Mouse (Mus musculus) layer of hippocampus, adult 2 months (tissue): ENCODE measurements around the gene Scgb1c1. TPM values are rescaled to one million over a fixed set of nuclear protein-coding genes. Genes with fewer than 3 reads are reported as not detected.
"Not testable (repeated sequence)": the region's sequence is repeated elsewhere in the genome, so short reads cannot be mapped to it uniquely, and the experiment has no call there.

Source experiments
- DNase-seq, 2 experiments: peaks; one replicate each; pipeline ENCODE4 v3.0.0; 2022; ENCODE audit warnings: low spot score in 2 of 2
- H3K27ac ChIP-seq: fragments of 200-600 bp; 2 replicates; pipeline ENCODE4 v1.8.1; 2022
- H3K4me3 ChIP-seq: fragments of 200-600 bp; 2 replicates; pipeline ENCODE4 v1.8.1; 2022; ENCODE audit warnings: mild to moderate bottlenecking
- CTCF ChIP-seq: fragments of 200-600 bp; conservative IDR thresholded peaks from 2 replicates; pipeline ENCODE4 v1.8.1; 2022; ENCODE audit warnings: antibody characterized with exemption, mild to moderate bottlenecking, moderate library complexity
- total RNA-seq, 2 experiments: library from RNA; stranded (reverse); gene quantifications; 2 replicates each; pipeline ENCODE4 v1.2.3; 2021

The Scgb1c1 gene
- total RNA-seq, 2 experiments from 2014 or later, result not detected

DNA sequence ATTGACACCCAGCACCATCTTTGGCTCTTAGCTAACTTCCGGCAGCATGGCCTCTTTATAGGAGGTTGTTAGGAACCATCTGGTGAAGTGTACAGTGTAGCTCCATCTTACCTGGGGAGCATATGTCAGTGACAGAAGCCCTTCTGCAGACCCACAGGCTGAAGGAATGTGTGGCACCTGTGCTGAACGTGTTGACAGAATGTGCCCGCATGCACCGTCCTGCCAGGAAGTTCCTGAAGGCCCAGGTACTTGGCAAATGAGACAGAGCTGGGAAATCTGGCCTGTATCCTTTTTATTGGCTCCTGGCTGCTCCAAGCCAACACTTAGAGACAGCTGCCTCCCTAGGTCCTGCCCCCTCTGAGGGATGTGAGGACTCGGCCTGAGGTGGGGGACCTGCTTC is 15.4 kb downstream of the Scgb1c1 start:
- Histone ChIP-seq H3K27ac (no peak overlapping the region), H3K4me3 (no peak overlapping the region)
- TF ChIP-seq CTCF, result no peak
- no peak for DNase-seq

- no peak for TF ChIP-seq CTCF
- no peak overlapping the region for H3K27ac ChIP-seq
- H3K4me3 ChIP-seq, result no peak overlapping the region
- DNase-seq, result no peak
Observed at GRCm38 (mm10) chr7:140864761-140865160, 19.4 kb downstream of the Scgb1c1 start.

DNA sequence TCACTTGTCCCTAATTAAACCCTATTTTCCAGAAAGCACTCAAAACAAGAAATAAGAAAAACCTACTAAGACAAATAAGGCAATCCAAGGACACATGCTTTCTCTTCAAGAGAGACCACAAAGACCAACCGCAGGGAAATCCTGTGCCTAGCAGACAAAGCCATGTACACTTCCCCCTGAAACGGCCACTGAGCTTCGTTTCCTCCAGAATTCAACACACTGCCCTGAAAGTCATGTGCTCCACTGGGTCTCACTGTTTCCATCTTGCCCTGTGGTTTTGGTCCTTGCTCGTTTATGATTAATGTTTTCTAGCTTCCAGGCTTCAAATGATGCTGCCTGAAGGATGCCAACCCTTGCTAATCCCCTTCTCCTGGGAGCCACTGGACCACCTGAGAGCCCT is 28.9 kb downstream of the Scgb1c1 start:
- TF ChIP-seq CTCF, result no peak
- H3K4me3 ChIP-seq, result no peak overlapping the region
- no peak for DNase-seq
- no peak overlapping the region for H3K27ac ChIP-seq

- no peak for DNase-seq
- no peak for TF ChIP-seq CTCF
- Histone ChIP-seq H3K27ac (no peak overlapping the region), H3K4me3 (no peak overlapping the region)
Observed at GRCm38 (mm10) chr7:140877364-140877763, 32.0 kb downstream of the Scgb1c1 start.

DNA sequence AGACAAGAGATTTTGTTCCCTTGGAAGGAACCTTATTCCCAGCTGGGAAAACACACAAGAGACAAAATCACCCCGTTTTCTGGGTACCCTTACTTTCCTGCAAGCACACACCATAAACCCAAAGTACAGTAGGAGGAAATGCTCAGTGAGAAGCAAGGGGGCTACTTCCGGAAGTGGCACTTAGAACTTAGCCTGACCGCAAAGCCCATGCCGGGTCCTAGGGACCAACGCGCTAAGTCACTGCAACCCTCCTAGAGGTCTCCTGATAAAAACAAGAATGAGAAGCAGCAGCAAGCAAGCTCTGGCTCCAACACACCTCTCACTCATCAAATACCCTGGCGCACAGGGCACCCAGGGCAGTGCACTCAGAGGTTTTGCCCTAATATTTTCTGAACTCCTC is 34.0 kb downstream of the Scgb1c1 start:
- H3K27ac ChIP-seq, result no peak overlapping the region
- DNase-seq, result no peak
- TF ChIP-seq CTCF, result no peak

GRCm38 (mm10) chr7:140880419-140880818 is 35.1 kb downstream of the Scgb1c1 start:
- Histone ChIP-seq H3K27ac (no peak overlapping the region), H3K4me3 (peak overlapping the region; percentile 78; the same call in 1 of the 2 replicates)
- no peak for DNase-seq
- no peak for TF ChIP-seq CTCF

More for the DNA sequence above, 34.0 kb downstream of the Scgb1c1 start:
- H3K4me3 ChIP-seq, result no peak overlapping the region

GRCm38 (mm10) chr7:140880865-140881515 is 35.6 kb downstream of the Scgb1c1 start:
- peak overlapping the region; percentile 78 for H3K4me3 ChIP-seq
- no peak for DNase-seq
- no peak for TF ChIP-seq CTCF
- H3K27ac ChIP-seq, result peak overlapping the region; percentile 95

- peak; percentile 93 for DNase-seq
- Histone ChIP-seq H3K4me3 (peak within 1 kb of the TSS; percentile 78), H3K27ac (peak within 1 kb of the TSS; percentile 95)
- no peak for TF ChIP-seq CTCF
Observed at GRCm38 (mm10) chr7:140881696-140882468, 36.5 kb downstream of the Scgb1c1 start, which contains the start of the genes Psmd13 and Sirt3. Gene Psmd13, plus strand, starts transcription at chr7:140881968. Gene Sirt3, minus strand, starts transcription at chr7:140882309.

DNA sequence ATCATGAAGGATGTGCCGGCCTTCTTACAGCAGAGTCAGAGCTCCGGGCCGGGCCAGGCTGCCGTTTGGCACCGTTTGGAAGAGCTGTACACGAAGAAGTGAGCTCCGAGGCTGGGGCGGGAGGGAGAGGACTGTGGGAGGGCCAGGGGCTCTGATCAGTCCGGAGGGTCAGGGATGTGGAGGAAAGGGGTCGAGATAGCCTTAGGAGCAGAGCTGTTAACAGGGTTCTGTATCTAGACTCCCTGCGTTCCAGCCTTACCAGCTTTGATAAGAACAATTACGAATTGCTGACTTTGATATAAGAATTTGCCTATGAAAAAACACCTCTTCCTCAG is 37.1 kb downstream of the Scgb1c1 start:
- Histone ChIP-seq H3K4me3 (peak overlapping the region; percentile 78), H3K27ac (peak overlapping the region; percentile 95)
- DNase-seq, result no peak
- no peak for TF ChIP-seq CTCF

- not testable (repeated sequence) for H3K4me3 ChIP-seq, DNase-seq, H3K27ac ChIP-seq
Observed at GRCm38 (mm10) chr7:140890636-140891035, 45.3 kb downstream of the Scgb1c1 start.

DNA sequence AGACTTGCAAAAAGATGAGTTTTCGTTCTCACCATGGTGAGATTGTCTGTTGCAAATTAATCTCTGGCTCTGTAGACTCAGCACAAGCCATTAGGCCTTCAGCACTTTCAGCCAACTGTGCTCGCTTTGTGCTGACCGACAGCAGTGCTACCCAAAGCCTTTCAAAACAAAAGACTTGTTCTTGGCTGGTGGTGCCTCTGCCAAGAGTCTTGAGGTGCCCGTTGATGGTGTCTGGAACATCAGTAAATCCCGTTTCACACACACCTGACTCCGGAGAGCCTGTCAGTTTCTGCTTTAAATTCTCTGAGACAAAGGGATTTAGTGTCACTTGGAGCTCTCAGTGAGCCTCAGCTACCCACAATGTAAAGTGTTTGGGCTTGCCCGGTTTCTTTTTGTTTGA is 48.7 kb downstream of the Scgb1c1 start:
- DNase-seq, result no peak
- no peak overlapping the region for H3K4me3 ChIP-seq
- no peak for TF ChIP-seq CTCF
- no peak overlapping the region for H3K27ac ChIP-seq

DNA sequence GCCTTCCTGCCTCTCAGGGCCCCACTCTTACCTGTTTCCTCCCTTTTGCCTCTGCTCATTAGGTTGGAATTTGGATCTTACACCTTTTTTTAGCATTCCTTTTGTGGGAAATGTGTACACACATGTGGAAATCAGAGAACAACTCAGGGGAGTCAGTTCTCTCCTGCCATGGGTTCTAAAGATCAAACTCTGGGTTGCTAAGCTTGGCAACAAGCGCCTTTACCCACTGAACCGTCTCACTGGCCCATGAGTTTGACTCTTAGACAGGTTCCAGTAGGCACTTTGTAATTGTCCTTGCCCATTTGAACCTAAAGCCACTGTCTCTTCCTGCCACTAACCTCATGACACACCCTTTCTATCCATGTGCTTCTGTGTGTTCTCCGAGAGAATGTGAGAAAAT is 49.3 kb downstream of the Scgb1c1 start:
- DNase-seq, result no peak

More for the DNA sequence above, 49.3 kb downstream of the Scgb1c1 start:
- Histone ChIP-seq H3K27ac (no peak overlapping the region), H3K4me3 (no peak overlapping the region)
- TF ChIP-seq CTCF, result no peak

Other genes starting within 250 kb of the Scgb1c1 start
- gene Olfr46, start 244.3 kb upstream of the Scgb1c1 start, total RNA-seq, result under 1 TPM; 0.31 to 0.37 TPM
- gene Olfr61, start 216.6 kb upstream of the Scgb1c1 start, total RNA-seq, result under 1 TPM in 1 of 2 experiments, not detected in 1; 0.29 TPM
- gene Olfr53, start 199.1 kb upstream of the Scgb1c1 start, total RNA-seq, result under 1 TPM in 1 of 2 experiments, not detected in 1; 0.34 TPM
- gene Olfr539, start 185.6 kb upstream of the Scgb1c1 start, total RNA-seq, result under 1 TPM; 0.20 to 0.23 TPM
- under 1 TPM; 0.12 to 0.13 TPM for gene Olfr45, start 163.6 kb upstream of the Scgb1c1 start, total RNA-seq
- gene Olfr541, start 148.3 kb upstream of the Scgb1c1 start, total RNA-seq, result not detected
- gene Cyp2e1, start 81.8 kb upstream of the Scgb1c1 start, total RNA-seq, result not detected
- not detected for gene Syce1, start 57.7 kb upstream of the Scgb1c1 start, total RNA-seq
- 10 to 100 TPM; 10.7 to 18.0 TPM for gene Zfp941, start 23.4 kb upstream of the Scgb1c1 start, total RNA-seq
- 1 to 10 TPM; 1.1 to 1.4 TPM for gene Urah, start 10.5 kb upstream of the Scgb1c1 start, total RNA-seq
- gene Odf3, start 2.3 kb downstream of the Scgb1c1 start, total RNA-seq, result not detected
- 1 to 10 TPM in 1 of 2 experiments, not detected in 1; 1.8 TPM for gene Gm45785, start 10.8 kb downstream of the Scgb1c1 start, total RNA-seq
- gene Ric8a, start 11.4 kb downstream of the Scgb1c1 start, total RNA-seq, result 10 to 100 TPM; 78.2 to 82.8 TPM
- 10 to 100 TPM; 25.1 to 28.3 TPM for gene Bet1l, start 12.0 kb downstream of the Scgb1c1 start, total RNA-seq
- 100 to 1,000 TPM; 111 to 113 TPM for gene Psmd13, start 36.4 kb downstream of the Scgb1c1 start, total RNA-seq
- 10 to 100 TPM; 69.2 to 73.2 TPM for gene Sirt3, start 36.8 kb downstream of the Scgb1c1 start, total RNA-seq
- gene Cox8b, start 54.9 kb downstream of the Scgb1c1 start, total RNA-seq, result 1 to 10 TPM in 1 of 2 experiments, not detected in 1; 1.3 TPM
- gene Nlrp6, start 75.4 kb downstream of the Scgb1c1 start, total RNA-seq, result under 1 TPM; 0.27 to 0.51 TPM
- 1 to 10 TPM; 4.0 to 7.1 TPM for gene Pgghg, start 95.8 kb downstream of the Scgb1c1 start, total RNA-seq
- gene Ifitm5, start 104.7 kb downstream of the Scgb1c1 start, total RNA-seq, result not detected
- not detected for gene Gm45717, start 110.4 kb downstream of the Scgb1c1 start, total RNA-seq
- gene Ifitm2, start 110.4 kb downstream of the Scgb1c1 start, total RNA-seq, result 10 to 100 TPM; 13.0 to 16.3 TPM
- 1 to 10 TPM; 1.9 to 2.9 TPM for gene Ifitm1, start 121.7 kb downstream of the Scgb1c1 start, total RNA-seq
- gene Ifitm3, start 165.2 kb downstream of the Scgb1c1 start, total RNA-seq, result 10 to 100 TPM in 1 of 2 experiments, 1 to 10 TPM in 1; 9.6 to 13.9 TPM
- not detected for gene Ifitm6, start 172.4 kb downstream of the Scgb1c1 start, total RNA-seq
- not detected for gene Gm17387, start 183.6 kb downstream of the Scgb1c1 start, total RNA-seq
- gene B4galnt4, start 215.6 kb downstream of the Scgb1c1 start, total RNA-seq, result 100 to 1,000 TPM in 1 of 2 experiments, 10 to 100 TPM in 1; 93.4 to 101 TPM
- not detected for gene Pkp3, start 232.7 kb downstream of the Scgb1c1 start, total RNA-seq